Mouse (Mus musculus) forebrain, postnatal 0 days (tissue): ENCODE measurements around the gene Zscan22. TPM values are rescaled to one million over a fixed set of nuclear protein-coding genes. Genes with fewer than 3 reads are reported as not detected.

Source experiments
- ATAC-seq: fragments of 200-750 bp; cut with Nextera tagmentation; 2 replicates; pipeline ENCODE4 v1.8.0; 2017; ENCODE audit warnings: mild to moderate bottlenecking, moderate library complexity
- DNase-seq: peaks from one replicate; pipeline ENCODE4 v3.0.0-alpha.2; 2015
- H3K27ac ChIP-seq: fragments of 300-500 bp; sonication (generic); 2 replicates; pipeline ENCODE4 v1.5.1; 2014; ENCODE audit warnings: low read depth, mild to moderate bottlenecking, antibody characterized with exemption, low read length, moderate library complexity, mixed read lengths
- H3K27me3 ChIP-seq: fragments of 300-500 bp; sonication (generic); 2 replicates; pipeline ENCODE4 v1.6.1; 2014; ENCODE audit warnings: mild to moderate bottlenecking, low read length, mixed read lengths; ENCODE audit not compliant: insufficient read depth
- H3K36me3 ChIP-seq: fragments of 300-500 bp; sonication (generic); 2 replicates; pipeline ENCODE4 v1.6.1; 2014; ENCODE audit warnings: mild to moderate bottlenecking, moderate library complexity; ENCODE audit not compliant: insufficient read depth
- H3K4me1 ChIP-seq: fragments of 300-500 bp; sonication (generic); 2 replicates; pipeline ENCODE4 v1.6.1; 2014; ENCODE audit warnings: antibody characterized with exemption; ENCODE audit not compliant: insufficient read depth
- H3K4me2 ChIP-seq: fragments of 300-500 bp; sonication (generic); 2 replicates; pipeline ENCODE4 v1.6.1; 2014; ENCODE audit warnings: low read depth, mild to moderate bottlenecking, moderate library complexity
- H3K4me3 ChIP-seq: fragments of 300-500 bp; sonication (generic); 2 replicates; pipeline ENCODE4 v1.5.1; 2014; ENCODE audit warnings: low read depth, low read length, mixed read lengths
- H3K9ac ChIP-seq: fragments of 300-500 bp; sonication (generic); 2 replicates; pipeline ENCODE4 v1.6.1; 2014; ENCODE audit warnings: mild to moderate bottlenecking
- H3K9me3 ChIP-seq: fragments of 300-500 bp; sonication (generic); 2 replicates; pipeline ENCODE4 v1.6.1; 2016; ENCODE audit warnings: low read length
- CTCF ChIP-seq: sonication (generic); IDR thresholded peaks from 2 replicates; pipeline ENCODE4 v1.5.1; 2016; ENCODE audit warnings: antibody characterized with exemption, control low read depth, low read depth
- WGBS: fragments of 180-500 bp; shearing (Covaris S2); extraction: QIAGEN DNeasy Blood & Tissue Kit; methylation state at CpG from one replicate; pipeline ENCODE4 v1.1.7; 2014; 5-methylcytosine and 5-hydroxymethylcytosine counted together
- polyA plus RNA-seq: library from polyadenylated mRNA; unstranded; fragments of >200 nt; fragmentation: Nextera tagmentation; extraction: Ambion mirVana; gene quantifications from 2 replicates; pipeline ENCODE4 v1.2.1, GENCODE M21; 2015
- total RNA-seq: library from RNA; depleted of rRNA; stranded (reverse); fragments of >200 nt; gene quantifications from 2 replicates; pipeline ENCODE4 v1.2.3, GENCODE M21; 2014

Zscan22 gene
- total and polyA plus RNA-seq, 2 experiments from 2014 or later, result 3.5 to 8.3 TPM

GRCm38 (mm10) chr7:12887585-12887984 lies 10.0 kb upstream of the Zscan22 start:
- no peak overlapping the region for H3K9ac ChIP-seq

GRCm38 (mm10) chr7:12890928-12891327 lies 6.7 kb upstream of the Zscan22 start:
- no peaks in the 10 kb centered on the region for H3K9me3 ChIP-seq
- H3K27me3 ChIP-seq, result no peaks in the 10 kb centered on the region
- 95% methylated on average over 14 of the region's 14 CpGs for WGBS
- TF ChIP-seq CTCF, result no peak
- peaks cover 48% of the 10 kb centered on the region for H3K36me3 ChIP-seq
- no peak overlapping the region for H3K4me2 ChIP-seq
- no peak overlapping the region for H3K27ac ChIP-seq
- ATAC-seq (no peak), DNase-seq (no peak)
- no peaks in the 10 kb centered on the region for H3K4me1 ChIP-seq
- no peak overlapping the region for H3K9ac ChIP-seq
- H3K4me3 ChIP-seq, result no peak overlapping the region

More at GRCm38 (mm10) chr7:12887585-12887984, 10.0 kb upstream of the Zscan22 start:
- H3K27ac ChIP-seq, result no peak overlapping the region
- no peak for DNase-seq
- TF ChIP-seq CTCF, result no peak
- no peaks in the 10 kb centered on the region for H3K9me3 ChIP-seq
- peaks cover 64% of the 10 kb centered on the region for H3K36me3 ChIP-seq
- H3K4me2 ChIP-seq, result no peak overlapping the region
- no peak overlapping the region for H3K4me3 ChIP-seq
- H3K4me1 ChIP-seq, result no peaks in the 10 kb centered on the region
- ATAC-seq, result no peak
- H3K27me3 ChIP-seq, result no peaks in the 10 kb centered on the region
- 94% methylated on average over 5 of the region's 5 CpGs for WGBS

GRCm38 (mm10) chr7:12891334-12891733 lies 6.3 kb upstream of the Zscan22 start:
- DNase-seq (no peak), ATAC-seq (no peak)
- no peaks in the 10 kb centered on the region for H3K9me3 ChIP-seq
- H3K4me2 ChIP-seq, result no peak overlapping the region
- no peaks in the 10 kb centered on the region for H3K4me1 ChIP-seq
- H3K9ac ChIP-seq, result no peak overlapping the region
- WGBS, result 88% methylated on average over 1 of the region's 1 CpGs
- no peak overlapping the region for H3K4me3 ChIP-seq
- TF ChIP-seq CTCF, result no peak
- H3K27me3 ChIP-seq, result no peaks in the 10 kb centered on the region
- H3K27ac ChIP-seq, result no peak overlapping the region
- peaks cover 44% of the 10 kb centered on the region for H3K36me3 ChIP-seq

- Histone ChIP-seq H3K9me3 (no peaks in the 10 kb centered on the region), H3K4me3 (no peak overlapping the region), H3K9ac (no peak overlapping the region), H3K4me1 (peaks cover 8% of the 10 kb centered on the region; the same call in 1 of the 2 replicates), H3K36me3 (peaks cover 15% of the 10 kb centered on the region), H3K27ac (no peak overlapping the region), H3K4me2 (no peak overlapping the region), H3K27me3 (no peaks in the 10 kb centered on the region)
- no peak for DNase-seq
- 94% methylated on average over 5 of the region's 5 CpGs for WGBS
- ATAC-seq, result no peak
- TF ChIP-seq CTCF, result no peak
These were observed 3.9 kb downstream of the Zscan22 start for GRCm38 (mm10) chr7:12901517-12901916.

GRCm38 (mm10) chr7:12903623-12904022 lies 6.0 kb downstream of the Zscan22 start:
- Histone ChIP-seq H3K36me3 (peaks cover 36% of the 10 kb centered on the region), H3K4me1 (peaks cover 3% of the 10 kb centered on the region; the same call in 1 of the 2 replicates)
- no peak for ATAC-seq

GRCm38 (mm10) chr7:12905146-12905545 lies 7.5 kb downstream of the Zscan22 start:
- no peak for TF ChIP-seq CTCF
- Histone ChIP-seq H3K36me3 (peaks cover 38% of the 10 kb centered on the region), H3K27ac (no peak overlapping the region), H3K9ac (no peak overlapping the region), H3K4me3 (no peak overlapping the region), H3K4me2 (no peak overlapping the region), H3K9me3 (no peaks in the 10 kb centered on the region), H3K4me1 (peaks cover 6% of the 10 kb centered on the region), H3K27me3 (no peaks in the 10 kb centered on the region)
- ATAC-seq (no peak), DNase-seq (no peak)
- 100% methylated on average over 1 of the region's 1 CpGs for WGBS

More at GRCm38 (mm10) chr7:12903623-12904022, 6.0 kb downstream of the Zscan22 start:
- H3K4me2 ChIP-seq, result no peak overlapping the region
- H3K9ac ChIP-seq, result no peak overlapping the region
- no peak overlapping the region for H3K4me3 ChIP-seq
- no peak overlapping the region for H3K27ac ChIP-seq
- no peaks in the 10 kb centered on the region for H3K9me3 ChIP-seq
- WGBS, result 56% methylated on average over 10 of the region's 10 CpGs
- H3K27me3 ChIP-seq, result no peaks in the 10 kb centered on the region
- DNase-seq, result no peak
- no peak for TF ChIP-seq CTCF

GRCm38 (mm10) chr7:12909498-12909962 lies 11.9 kb downstream of the Zscan22 start:
- Histone ChIP-seq H3K27ac (peak overlapping the region; percentile 93), H3K27me3 (no peaks in the 10 kb centered on the region), H3K4me2 (peak overlapping the region; percentile 54), H3K36me3 (peaks cover 38% of the 10 kb centered on the region), H3K4me3 (peak overlapping the region; percentile 44), H3K9ac (peak overlapping the region; percentile 62), H3K4me1 (peaks cover 6% of the 10 kb centered on the region), H3K9me3 (no peaks in the 10 kb centered on the region)
- TF ChIP-seq CTCF, result peak; percentile 71
- WGBS, result 36% methylated on average over 7 of the region's 7 CpGs
- DNase-seq (peak; percentile 69), ATAC-seq (peak; percentile 20)
